Mouse (Mus musculus): Measurements from ENCODE around the gene Olfr10. TPM values are rescaled to one million over a fixed set of nuclear protein-coding genes. Genes with fewer than 3 reads are reported as not detected.

Gene Olfr10
- total and polyA plus RNA-seq, 3 experiments, result not detected

DNA sequence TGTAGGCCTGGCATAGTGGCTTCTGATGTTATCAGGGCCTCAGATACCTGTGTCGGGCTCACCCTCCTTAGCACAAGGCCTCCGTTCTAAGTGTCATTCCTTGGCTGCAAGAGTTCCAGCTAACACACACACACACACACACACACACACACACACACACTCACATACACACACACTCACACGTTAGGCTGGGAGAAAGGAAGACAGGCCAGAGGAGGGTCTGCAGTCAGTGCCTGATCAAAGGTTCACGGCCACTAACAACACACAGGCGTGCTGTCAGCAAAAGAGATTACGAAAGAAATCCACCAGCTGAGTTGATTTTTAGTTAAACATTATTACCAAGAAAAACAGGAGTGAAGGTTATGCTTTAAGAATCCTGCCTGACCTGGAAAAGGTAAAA lies 37.9 kb upstream of the Olfr10 start:
- no peaks in the 10 kb centered on the region for H3K27me3 ChIP-seq (replicated peaks)
- H3K4me1 ChIP-seq (ENCODE audit: control insufficient read depth in 1 of 2, insufficient read depth in 2 of 2), result peaks cover 0 to 8% of the 10 kb centered on the region in 2 experiments; a peak in 2 of 4 replicates
- dilution Hi-C loops (cut with MboI; ENCODE audit: extremely low pct_ligation_motif_present, extremely low pct_unique_long_range_greater_than_20kb, low sequenced_read_pairs) (no loop called here), in situ Hi-C loops (cut with MboI; ENCODE audit: low pct_ligation_motif_present, low pct_unique_long_range_greater_than_20kb, low sequenced_read_pairs) (loop anchor here (10.0 to 25.0 kb wide), 2 partner anchors 154 to 482 kb away; partner anchors contain the start of gene Olfr1396)
- no peak for DNase-seq (ENCODE audit: extremely low read depth)
- H3K27ac ChIP-seq (ENCODE audit: insufficient read depth, low read depth), result no peak overlapping the region
- TF ChIP-seq NRF1 (IDR thresholded peaks at IDR 0.05; ENCODE audit: low read depth, low read length) (no peak), BHLHE40 (IDR thresholded peaks at IDR 0.05; ENCODE audit: low read depth, low read length) (no peak), MYC (IDR thresholded peaks at IDR 0.05; ENCODE audit: low read depth, low read length) (no peak), GABPA (IDR thresholded peaks at IDR 0.05; ENCODE audit: insufficient replicate concordance, low read depth, low read length) (no peak), ELF1 (IDR thresholded peaks at IDR 0.05; ENCODE audit: low read depth, low read length) (no peak), TBP (conservative IDR thresholded peaks at IDR 0.05; ENCODE audit: low read depth, low read length) (no peak), TCF12 (IDR thresholded peaks at IDR 0.05; ENCODE audit: low read depth, low read length) (no peak), POLR2AphosphoS2 (IDR thresholded peaks at IDR 0.05; ENCODE audit: low read depth, low read length) (no peak), ZC3H11A (IDR thresholded peaks at IDR 0.05; ENCODE audit: low read depth, low read length) (no peak), UBTF (IDR thresholded peaks at IDR 0.05; ENCODE audit: low read depth, low read length) (no peak), POLR2A (IDR thresholded peaks at IDR 0.05; ENCODE audit: low read depth, low read length) (no peak), SIN3A (IDR thresholded peaks at IDR 0.05; ENCODE audit: low read length) (no peak), USF1 (IDR thresholded peaks at IDR 0.05; ENCODE audit: low read depth, low read length) (no peak), EP300 (IDR thresholded peaks at IDR 0.05; ENCODE audit: low read length) (no peak), MEF2A (IDR thresholded peaks at IDR 0.05; ENCODE audit: borderline replicate concordance, low read depth, low read length) (no peak), CHD2 (IDR thresholded peaks at IDR 0.05; ENCODE audit: low read length) (no peak), ZNF384 (IDR thresholded peaks at IDR 0.05; ENCODE audit: low read depth, low read length) (no peak), MXI1 (IDR thresholded peaks at IDR 0.05; ENCODE audit: low read depth, low read length) (no peak)
- H3K9ac ChIP-seq (ENCODE audit: insufficient read depth, low read depth), result no peak overlapping the region
- H3K79me2 ChIP-seq (replicated peaks; ENCODE audit: control insufficient read depth, extremely low read depth, insufficient read depth, poor library complexity, severe bottlenecking), result 0 out of 2 replicates have a peak, but pooled peaks cover 3% of the 10 kb centered on the region
- H3K36me3 ChIP-seq (replicated peaks in 1 of 2; ENCODE audit: control insufficient read depth in 1 of 2, insufficient read depth in 1 of 2, low read length in 1 of 2), result peaks cover 38 to 56% of the 10 kb centered on the region in 2 experiments
- no peak overlapping the region for H3K4me3 ChIP-seq (replicated peaks in 1 of 3; ENCODE audit: low read depth in 2 of 3, low read length in 2 of 3, poor library complexity in 1 of 3)
- H3K4me2 ChIP-seq (ENCODE audit: insufficient read depth, low read depth, poor library complexity, severe bottlenecking), result no peak overlapping the region
- no peaks in the 10 kb centered on the region for H3K9me3 ChIP-seq (replicated peaks; ENCODE audit: low read length)

DNA sequence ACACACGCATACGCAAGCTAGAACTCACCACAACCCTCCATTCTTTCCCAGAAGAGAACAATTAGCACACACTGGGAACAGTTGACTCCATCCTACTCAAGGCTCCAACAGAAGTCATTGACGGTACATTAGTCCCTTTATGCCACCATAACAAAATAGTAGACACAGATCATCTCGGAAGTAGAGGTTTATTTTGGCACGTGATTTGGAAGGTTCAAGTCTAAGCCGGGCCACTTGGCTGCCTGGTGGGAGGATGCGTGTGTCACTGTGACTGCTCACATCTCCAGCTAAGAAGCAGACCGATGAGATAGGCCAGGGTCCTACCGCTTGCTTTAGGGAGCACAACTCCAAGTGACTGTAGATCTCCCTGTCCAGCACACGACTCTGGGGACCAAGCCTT lies 37.2 kb upstream of the Olfr10 start:
- TF ChIP-seq MEF2A (IDR thresholded peaks at IDR 0.05; ENCODE audit: borderline replicate concordance, low read depth, low read length) (no peak), ELF1 (IDR thresholded peaks at IDR 0.05; ENCODE audit: low read depth, low read length) (no peak), UBTF (IDR thresholded peaks at IDR 0.05; ENCODE audit: low read depth, low read length) (no peak), POLR2A (IDR thresholded peaks at IDR 0.05; ENCODE audit: low read depth, low read length) (no peak), RCOR1 (conservative IDR thresholded peaks at IDR 0.05; ENCODE audit: low read depth, low read length) (no peak), KAT2A (IDR thresholded peaks at IDR 0.05; ENCODE audit: insufficient replicate concordance, low read length) (no peak), EP300 (IDR thresholded peaks at IDR 0.05; ENCODE audit: low read length) (no peak), E2F4 (IDR thresholded peaks at IDR 0.05; ENCODE audit: insufficient replicate concordance, low read depth, low read length) (no peak), NELFE (IDR thresholded peaks at IDR 0.05; ENCODE audit: low read depth, low read length) (no peak), MXI1 (IDR thresholded peaks at IDR 0.05; ENCODE audit: low read depth, low read length) (no peak), JUN (IDR thresholded peaks at IDR 0.05; ENCODE audit: insufficient read depth, low read depth, low read length) (no peak), MYC (IDR thresholded peaks at IDR 0.05; ENCODE audit: low read depth, low read length) (no peak), NRF1 (IDR thresholded peaks at IDR 0.05; ENCODE audit: low read depth, low read length) (no peak), GABPA (IDR thresholded peaks at IDR 0.05; ENCODE audit: insufficient replicate concordance, low read depth, low read length) (no peak), ZMIZ1 (IDR thresholded peaks at IDR 0.05; ENCODE audit: low read depth, low read length) (no peak)
- in situ Hi-C loops (cut with MboI; ENCODE audit: low pct_ligation_motif_present, low pct_unique_long_range_greater_than_20kb, low sequenced_read_pairs), result loop anchor here (10.0 to 25.0 kb wide), 2 partner anchors 155 to 483 kb away; partner anchors contain the start of gene Olfr1396
- H3K36me3 ChIP-seq (replicated peaks in 1 of 2; ENCODE audit: control insufficient read depth in 1 of 2, insufficient read depth in 1 of 2, low read length in 1 of 2), result peaks cover 31 to 50% of the 10 kb centered on the region in 2 experiments
- dilution Hi-C loops (cut with MboI; ENCODE audit: extremely low pct_ligation_motif_present, extremely low pct_unique_long_range_greater_than_20kb, low sequenced_read_pairs), result no loop called here
- H3K4me1 ChIP-seq (ENCODE audit: control insufficient read depth in 1 of 2, insufficient read depth in 2 of 2), result peaks cover 0 to 3% of the 10 kb centered on the region in 2 experiments; a peak in 2 of 4 replicates
- DNase-seq (ENCODE audit: extremely low read depth), result no peak
- no peaks in the 10 kb centered on the region for H3K27me3 ChIP-seq (replicated peaks)
- no peak overlapping the region for H3K4me3 ChIP-seq (replicated peaks in 1 of 3; ENCODE audit: low read depth in 2 of 3, low read length in 2 of 3, poor library complexity in 1 of 3)
- 0 out of 2 replicates have a peak, but pooled peaks cover 2% of the 10 kb centered on the region for H3K79me2 ChIP-seq (replicated peaks; ENCODE audit: control insufficient read depth, extremely low read depth, insufficient read depth, poor library complexity, severe bottlenecking)
- H3K9ac ChIP-seq (ENCODE audit: insufficient read depth, low read depth), result no peak overlapping the region
- no peaks in the 10 kb centered on the region for H3K9me3 ChIP-seq (replicated peaks; ENCODE audit: low read length)
- H3K27ac ChIP-seq (ENCODE audit: insufficient read depth, low read depth), result no peak overlapping the region
- H3K4me2 ChIP-seq (ENCODE audit: insufficient read depth, low read depth, poor library complexity, severe bottlenecking), result no peak overlapping the region
